Mouse (Mus musculus) liver, embryonic 16.5 days (tissue): Measurements from ENCODE around the gene Ctse. TPM values are rescaled to one million over a fixed set of nuclear protein-coding genes. Genes with fewer than 3 reads are reported as not detected.
A peak's percentile ranks its signal among the peaks of the same experiment; 100 is the strongest.

ENCODE experiments used
- ATAC-seq: fragments of 200-750 bp; cut with Nextera tagmentation; 2 replicates; pipeline ENCODE4 v1.8.0; 2017; ENCODE audit warnings: low read depth, mild to moderate bottlenecking, moderate number of reproducible peaks, moderate library complexity
- H3K27ac ChIP-seq: fragments of 300-500 bp; sonication (generic); 2 replicates; pipeline ENCODE4 v1.5.1; 2014; ENCODE audit warnings: mild to moderate bottlenecking, low read length
- H3K27me3 ChIP-seq: fragments of 300-500 bp; sonication (generic); 2 replicates; pipeline ENCODE4 v1.6.1; 2014; ENCODE audit warnings: low read depth, low read length, mixed read lengths; ENCODE audit not compliant: control insufficient read depth, insufficient read depth
- H3K36me3 ChIP-seq: fragments of 300-500 bp; sonication (generic); 2 replicates; pipeline ENCODE4 v1.6.1; 2014; ENCODE audit warnings: mild to moderate bottlenecking; ENCODE audit not compliant: control insufficient read depth, insufficient read depth
- H3K4me1 ChIP-seq: fragments of 300-500 bp; sonication (generic); 2 replicates; pipeline ENCODE4 v1.6.1; 2014; ENCODE audit warnings: low read depth, low read length, mixed read lengths; ENCODE audit not compliant: control insufficient read depth
- H3K4me2 ChIP-seq: fragments of 300-500 bp; sonication (generic); 2 replicates; pipeline ENCODE4 v1.6.1; 2014; ENCODE audit warnings: low read depth, low read length, mixed read lengths
- H3K4me3 ChIP-seq: fragments of 300-500 bp; sonication (generic); 2 replicates; pipeline ENCODE4 v1.5.1; 2014; ENCODE audit warnings: low read depth, mild to moderate bottlenecking, low read length
- H3K9ac ChIP-seq: fragments of 300-500 bp; sonication (generic); 2 replicates; pipeline ENCODE4 v1.6.1; 2014; ENCODE audit warnings: low read depth, low read length
- H3K9me3 ChIP-seq: fragments of 300-500 bp; sonication (generic); replicated peaks from 2 replicates; pipeline ENCODE4 v1.6.1; 2016; ENCODE audit warnings: low read length; ENCODE audit not compliant: control insufficient read depth
- WGBS: fragments of 180-500 bp; shearing (Covaris S2); extraction: QIAGEN DNeasy Blood & Tissue Kit; methylation state at CpG from one replicate; pipeline ENCODE4 v1.1.7; 2014; ENCODE audit not compliant: insufficient replicate concordance; 5-methylcytosine and 5-hydroxymethylcytosine counted together
- polyA plus RNA-seq: library from polyadenylated mRNA; unstranded; fragments of >200 nt; fragmentation: Nextera tagmentation; extraction: Ambion mirVana; gene quantifications from 2 replicates; pipeline ENCODE4 v1.2.1, GENCODE M21; 2015

Ctse gene
- polyA plus RNA-seq, 1 experiment from 2014 or later = 33.8 TPM

- Histone ChIP-seq H3K27ac (no peak overlapping the region), H3K9ac (no peak overlapping the region), H3K4me2 (no peak overlapping the region), H3K36me3 (no peaks in the 10 kb centered on the region), H3K9me3 (no peaks in the 10 kb centered on the region), H3K4me3 (no peak overlapping the region), H3K4me1 (no peaks in the 10 kb centered on the region; the same call in 1 of the 2 replicates), H3K27me3 (no peaks in the 10 kb centered on the region)
- 73% methylated on average over 2 of the region's 2 CpGs for WGBS
- no peak for ATAC-seq
These were observed 49.6 kb downstream of the Ctse start for GRCm38 (mm10) chr1:131687739-131688138.

DNA sequence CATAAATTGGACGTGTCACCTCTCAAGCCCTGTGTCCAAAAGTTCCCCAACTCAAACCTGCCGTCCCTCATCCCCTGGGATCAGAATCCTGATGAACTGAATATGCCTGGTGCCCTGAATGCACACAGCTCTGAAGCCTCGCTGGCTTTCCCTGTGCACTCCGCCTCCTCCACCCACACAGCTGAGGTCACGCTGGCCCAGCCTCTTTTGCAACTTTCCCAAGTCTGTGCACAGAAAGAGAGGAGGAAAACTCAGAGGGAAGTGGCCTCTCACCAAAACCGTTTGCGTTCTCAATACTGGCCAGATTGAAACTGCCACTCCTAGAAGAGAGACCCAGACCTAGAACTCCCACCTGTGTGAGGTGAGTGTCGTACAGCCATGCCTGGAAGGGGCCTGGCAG lies 50.4 kb downstream of the Ctse start, which contains the start of gene Rab7b:
Rab7b (plus strand) TSS at position 221 of the 400 bp plus-strand sequence.
- no peak for ATAC-seq
- Histone ChIP-seq H3K9me3 (no peaks in the 10 kb centered on the region), H3K4me2 (no peak within 1 kb of the TSS)

DNA sequence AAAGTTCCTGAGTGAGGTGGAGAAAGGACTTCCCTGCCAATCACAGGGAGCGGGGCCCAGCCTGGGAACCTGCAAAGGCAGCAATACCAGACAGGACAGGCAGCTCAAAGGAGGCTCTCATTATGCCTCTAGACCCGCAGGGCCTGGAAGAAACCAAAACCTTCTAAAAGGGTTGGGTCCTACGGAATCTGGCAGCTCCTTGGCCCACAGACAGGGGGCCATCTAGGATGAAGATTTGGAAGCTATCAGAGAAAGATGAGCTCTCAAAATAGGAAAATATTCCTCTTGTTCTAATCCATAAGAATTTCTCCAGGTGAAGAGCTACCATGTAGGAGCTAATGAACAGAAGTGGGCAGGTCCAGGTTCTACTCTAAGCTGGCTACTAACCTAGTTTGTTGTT lies 50.9 kb downstream of the Ctse start:
- 66% methylated on average over 3 of the region's 3 CpGs for WGBS
- ATAC-seq = no peak

More for the DNA sequence above, 50.4 kb downstream of the Ctse start, which contains the start of gene Rab7b:
- Histone ChIP-seq H3K27ac (no peak within 1 kb of the TSS), H3K4me3 (no peak within 1 kb of the TSS), H3K27me3 (no peaks in the 10 kb centered on the region), H3K36me3 (no peaks in the 10 kb centered on the region), H3K9ac (no peak within 1 kb of the TSS), H3K4me1 (no peaks in the 10 kb centered on the region; the same call in 1 of the 2 replicates)
- 42% methylated on average over 8 of the region's 8 CpGs for WGBS

GRCm38 (mm10) chr1:131689899-131690298 lies 51.8 kb downstream of the Ctse start:
- 60% methylated on average over 5 of the region's 5 CpGs for WGBS
- ATAC-seq = no peak

More for the DNA sequence above, 50.9 kb downstream of the Ctse start:
- no peaks in the 10 kb centered on the region; the same call in 1 of the 2 replicates for H3K4me1 ChIP-seq
- no peaks in the 10 kb centered on the region for H3K27me3 ChIP-seq
- no peak overlapping the region for H3K4me2 ChIP-seq
- H3K4me3 ChIP-seq = no peak overlapping the region
- no peaks in the 10 kb centered on the region for H3K9me3 ChIP-seq
- H3K9ac ChIP-seq = no peak overlapping the region
- H3K36me3 ChIP-seq = no peaks in the 10 kb centered on the region
- H3K27ac ChIP-seq = no peak overlapping the region

DNA sequence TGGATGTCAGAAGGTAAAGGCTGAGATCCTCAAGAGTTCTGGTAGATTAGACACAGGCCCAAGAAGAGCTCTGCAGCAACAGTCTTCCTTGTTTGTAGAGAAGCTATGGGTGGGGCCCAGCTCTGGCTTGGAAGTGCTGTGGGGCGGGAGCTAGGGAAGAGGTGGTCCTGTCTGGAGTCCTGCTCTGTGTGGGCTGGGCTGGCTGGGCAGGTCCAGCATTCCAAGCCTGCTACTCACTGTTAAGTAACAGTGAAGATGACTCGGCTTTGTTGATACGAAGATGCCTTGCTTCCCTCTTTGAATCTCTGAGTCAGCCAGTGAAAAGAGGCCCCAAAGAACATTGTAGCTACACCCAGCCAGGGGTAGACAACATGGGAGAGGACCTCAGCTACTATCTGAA lies 52.3 kb downstream of the Ctse start:
- Histone ChIP-seq H3K9ac (no peak overlapping the region), H3K4me1 (no peaks in the 10 kb centered on the region; the same call in 1 of the 2 replicates), H3K36me3 (no peaks in the 10 kb centered on the region), H3K4me2 (no peak overlapping the region), H3K9me3 (no peaks in the 10 kb centered on the region), H3K27me3 (no peaks in the 10 kb centered on the region), H3K4me3 (no peak overlapping the region), H3K27ac (no peak overlapping the region)
- ATAC-seq = no peak
- WGBS = 33% methylated on average over 3 of the region's 3 CpGs

More at GRCm38 (mm10) chr1:131689899-131690298, 51.8 kb downstream of the Ctse start:
- Histone ChIP-seq H3K27ac (no peak overlapping the region), H3K4me3 (no peak overlapping the region), H3K4me2 (no peak overlapping the region), H3K9ac (no peak overlapping the region), H3K27me3 (no peaks in the 10 kb centered on the region), H3K36me3 (no peaks in the 10 kb centered on the region), H3K4me1 (no peaks in the 10 kb centered on the region; the same call in 1 of the 2 replicates), H3K9me3 (no peaks in the 10 kb centered on the region)

GRCm38 (mm10) chr1:131691356-131691755 lies 53.2 kb downstream of the Ctse start:
- no peaks in the 10 kb centered on the region for H3K27me3 ChIP-seq
- H3K36me3 ChIP-seq = no peaks in the 10 kb centered on the region
- no peak overlapping the region for H3K27ac ChIP-seq
- no peak overlapping the region for H3K4me3 ChIP-seq
- no peaks in the 10 kb centered on the region; the same call in 1 of the 2 replicates for H3K4me1 ChIP-seq
- no peaks in the 10 kb centered on the region for H3K9me3 ChIP-seq
- no peak overlapping the region for H3K4me2 ChIP-seq
- no peak overlapping the region for H3K9ac ChIP-seq
- 0 out of 2 replicates have a peak, but pooled peaks have one; percentile 11 for ATAC-seq

- H3K4me2 ChIP-seq = no peak overlapping the region
- H3K4me1 ChIP-seq = no peaks in the 10 kb centered on the region
- H3K4me3 ChIP-seq = no peak overlapping the region
- H3K27ac ChIP-seq = no peak overlapping the region
- 71% methylated on average over 2 of the region's 2 CpGs for WGBS
- H3K27me3 ChIP-seq = no peaks in the 10 kb centered on the region
- ATAC-seq = no peak
- no peaks in the 10 kb centered on the region for H3K9me3 ChIP-seq
- H3K36me3 ChIP-seq = no peaks in the 10 kb centered on the region
- no peak overlapping the region for H3K9ac ChIP-seq
These were observed 57.2 kb downstream of the Ctse start for GRCm38 (mm10) chr1:131695308-131695707.

DNA sequence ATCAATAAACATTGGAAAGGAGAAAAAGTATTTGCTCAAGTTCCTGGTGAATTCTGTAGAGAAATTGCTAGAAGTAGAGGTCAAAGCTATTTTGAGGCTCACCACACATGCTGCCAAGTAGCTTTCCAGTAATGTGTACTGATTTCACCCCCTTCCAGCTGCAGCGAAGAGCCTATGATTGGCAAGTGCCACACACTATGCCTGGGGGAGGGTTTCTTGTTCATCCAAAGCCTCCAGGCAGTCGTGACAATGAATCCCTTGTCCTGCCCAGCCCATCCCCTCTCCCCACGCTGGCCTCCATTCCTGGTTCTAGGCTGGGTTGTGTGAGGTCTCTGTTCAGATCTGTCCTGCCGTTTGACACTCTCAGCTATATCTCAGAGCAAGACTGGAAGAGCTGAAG lies 58.2 kb downstream of the Ctse start:
- H3K9me3 ChIP-seq = no peaks in the 10 kb centered on the region
- ATAC-seq = no peak
- WGBS = 44% methylated on average over 4 of the region's 4 CpGs
- H3K4me3 ChIP-seq = no peak overlapping the region
- no peaks in the 10 kb centered on the region for H3K4me1 ChIP-seq
- no peaks in the 10 kb centered on the region for H3K36me3 ChIP-seq
- H3K27ac ChIP-seq = no peak overlapping the region
- H3K4me2 ChIP-seq = no peak overlapping the region
- H3K9ac ChIP-seq = no peak overlapping the region
- no peaks in the 10 kb centered on the region for H3K27me3 ChIP-seq

DNA sequence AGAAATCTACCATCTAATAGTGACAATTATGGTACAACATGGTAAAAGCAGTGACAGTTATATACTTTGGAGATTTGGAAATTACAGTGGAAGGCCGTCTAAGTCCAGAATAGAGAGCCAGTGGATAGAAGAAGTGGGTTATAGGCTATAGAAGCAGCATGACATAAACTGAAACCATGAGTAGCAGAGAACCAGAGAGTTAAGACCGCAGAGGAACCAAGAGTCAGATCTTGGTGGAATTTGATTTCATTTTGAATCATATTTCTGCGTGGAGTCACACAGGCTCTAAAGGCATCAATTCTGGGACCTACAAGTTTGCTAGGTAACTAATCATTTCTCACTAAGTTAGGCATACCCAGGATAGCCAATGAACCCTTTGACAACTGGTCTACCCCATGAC lies 60.7 kb downstream of the Ctse start:
- H3K9me3 ChIP-seq = no peaks in the 10 kb centered on the region
- ATAC-seq = no peak
- no peak overlapping the region for H3K4me2 ChIP-seq
- no peaks in the 10 kb centered on the region for H3K4me1 ChIP-seq
- H3K27ac ChIP-seq = no peak overlapping the region
- H3K36me3 ChIP-seq = no peaks in the 10 kb centered on the region
- H3K9ac ChIP-seq = no peak overlapping the region
- no peak overlapping the region for H3K4me3 ChIP-seq
- H3K27me3 ChIP-seq = no peaks in the 10 kb centered on the region
- WGBS = 55% methylated on average over 3 of the region's 3 CpGs
